In the genomic region with DNA sequence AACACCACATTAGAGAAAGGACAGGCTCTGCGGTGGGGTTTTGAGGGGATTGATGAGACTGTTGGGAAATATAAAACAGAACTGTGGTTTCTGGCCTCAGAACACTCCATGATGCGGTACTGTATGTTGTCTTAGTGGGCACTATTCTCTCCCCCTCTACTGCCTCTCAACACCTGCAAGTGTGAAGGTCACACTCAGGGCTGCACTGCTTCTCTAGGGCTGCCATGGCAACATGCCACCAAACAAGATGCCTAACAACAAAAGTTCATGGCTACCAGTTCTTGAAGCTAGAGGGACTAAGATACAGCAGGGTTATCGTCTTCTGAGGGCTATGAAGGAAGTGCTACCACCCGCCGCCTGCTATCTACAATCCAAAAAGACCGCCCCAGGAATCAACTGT, we compare ENCODE assay signal across 29 mouse cellular contexts. TPM values are rescaled to one million over a fixed set of nuclear protein-coding genes. Genes with fewer than 3 reads are reported as not detected.
"Had no signal": no experiment of that assay in that cellular context is flagged by ENCODE, and none has a peak within 500 bp of the region (broad histone marks: within the 10 kb centered on the region; RNA-seq: fewer than 3 reads in every experiment).

No protein-coding gene starts in this region.

- H3K27me3 ChIP-seq: limb, embryonic 12.5 days; limb, embryonic 15.5 days; midbrain, embryonic 12.5 days; midbrain, embryonic 15.5 days; neural tube, embryonic 12.5 days; neural tube, embryonic 15.5 days had no signal

- H3K4me1 ChIP-seq: limb, embryonic 12.5 days; limb, embryonic 15.5 days; midbrain, embryonic 12.5 days; midbrain, embryonic 15.5 days; neural tube, embryonic 12.5 days; neural tube, embryonic 15.5 days had no signal

- H3K4me2 ChIP-seq: limb, embryonic 12.5 days; limb, embryonic 15.5 days; liver, embryonic 11.5 days; lung, embryonic 14.5 days; midbrain, embryonic 12.5 days; midbrain, embryonic 15.5 days; neural tube, embryonic 12.5 days; neural tube, embryonic 15.5 days had no signal

- H3K9ac ChIP-seq: limb, embryonic 12.5 days; limb, embryonic 15.5 days; liver, embryonic 14.5 days; liver, postnatal 0 days; lung, embryonic 14.5 days; midbrain, embryonic 12.5 days; midbrain, embryonic 15.5 days; neural tube, embryonic 12.5 days; neural tube, embryonic 15.5 days had no signal

- H3K27ac ChIP-seq: layer of hippocampus, adult 2 months; limb, embryonic 12.5 days; limb, embryonic 15.5 days; liver, embryonic 14.5 days; macrophage; midbrain, embryonic 12.5 days; midbrain, embryonic 15.5 days; neural tube, embryonic 12.5 days; neural tube, embryonic 15.5 days; stomach, postnatal 0 days had no signal

- H3K36me3 ChIP-seq: limb, embryonic 12.5 days; limb, embryonic 15.5 days; midbrain, embryonic 12.5 days; midbrain, embryonic 15.5 days; neural tube, embryonic 12.5 days; neural tube, embryonic 15.5 days had no signal

- H3K9me3 ChIP-seq: limb, embryonic 12.5 days; limb, embryonic 15.5 days; midbrain, embryonic 12.5 days; midbrain, embryonic 15.5 days; neural tube, embryonic 12.5 days; neural tube, embryonic 15.5 days had no signal

- ATAC-seq: liver, postnatal 0 days; lung, postnatal 0 days; midbrain, embryonic 15.5 days had no signal

- DNase-seq: kidney, adult 9 months; kidney, postnatal 14 days; kidney, postnatal 4 days; layer of hippocampus, adult 9-11 months; liver, postnatal 0 days; lung, embryonic 14.5 days; right cerebral cortex, adult 18-20 months; right cerebral cortex, postnatal 14 days; right cerebral cortex, postnatal 4 days; thymus, adult 18-20 months; thymus, postnatal 36 days had no signal

- H3K4me3 ChIP-seq: layer of hippocampus, adult 2 months; limb, embryonic 12.5 days; limb, embryonic 15.5 days; midbrain, embryonic 12.5 days; midbrain, embryonic 15.5 days; neural tube, embryonic 12.5 days; neural tube, embryonic 15.5 days had no signal

RNA-seq across cellular contexts. Expression of a gene that starts 15.1 kb away (rescaled TPM):
- total RNA-seq: layer of hippocampus, adult 2 months; layer of hippocampus, postnatal 25 days; left cerebral cortex, adult 18-20 months; left cerebral cortex, postnatal 36 days; megakaryocyte, adult 5-6 weeks had no signal
- polyA plus RNA-seq: kidney, embryonic 16.5 days; limb, embryonic 12.5 days; limb, embryonic 15.5 days; liver, embryonic 11.5 days; liver, embryonic 14.5 days; lung, embryonic 14.5 days; macrophage; midbrain, embryonic 12.5 days; midbrain, embryonic 15.5 days; neural tube, embryonic 12.5 days; neural tube, embryonic 15.5 days; stomach, embryonic 14.5 days; stomach, postnatal 0 days had no signal
